16 mouse cellular contexts compared by ENCODE assay signal in genomic region chr1:166089337-166089736, GRCm38 (mm10). TPM values are rescaled to one million over a fixed set of nuclear protein-coding genes. Genes with fewer than 3 reads are reported as not detected.
"Had no signal": no experiment of that assay in that cellular context is flagged by ENCODE, and none has a peak within 500 bp of the region (broad histone marks: within the 10 kb centered on the region; RNA-seq: fewer than 3 reads in every experiment).

No protein-coding gene starts in this region.

- H3K27me3 ChIP-seq: kidney, embryonic 15.5 days; limb, embryonic 15.5 days; liver, embryonic 12.5 days; lung, embryonic 15.5 days; neural tube, embryonic 15.5 days had no signal

- H3K9ac ChIP-seq: kidney, embryonic 15.5 days; limb, embryonic 15.5 days; liver, embryonic 12.5 days; lung, embryonic 15.5 days; neural tube, embryonic 15.5 days had no signal

- H3K4me1 ChIP-seq: kidney, embryonic 15.5 days; limb, embryonic 15.5 days; liver, embryonic 12.5 days; lung, embryonic 15.5 days; neural tube, embryonic 15.5 days had no signal

- ATAC-seq: liver, embryonic 12.5 days had no signal

- H3K4me3 ChIP-seq: kidney, embryonic 15.5 days; limb, embryonic 15.5 days; liver, embryonic 12.5 days; lung, embryonic 15.5 days; neural tube, embryonic 15.5 days had no signal

- H3K27ac ChIP-seq: kidney, embryonic 15.5 days; limb, embryonic 15.5 days; liver, embryonic 12.5 days; lung, embryonic 15.5 days; neural tube, embryonic 15.5 days had no signal

- DNase-seq: kidney, adult 2 months; kidney, postnatal 14 days; left cerebral cortex, postnatal 4 days; lung, postnatal 36 days; right cerebral cortex, adult 18-20 months; right cerebral cortex, postnatal 25 days; thymus, postnatal 36 days had no signal

- H3K36me3 ChIP-seq: kidney, embryonic 15.5 days; limb, embryonic 15.5 days; liver, embryonic 12.5 days; lung, embryonic 15.5 days; neural tube, embryonic 15.5 days had no signal

- H3K9me3 ChIP-seq: kidney, embryonic 15.5 days; limb, embryonic 15.5 days; liver, embryonic 12.5 days; lung, embryonic 15.5 days; neural tube, embryonic 15.5 days had no signal

- H3K4me2 ChIP-seq: kidney, embryonic 15.5 days; limb, embryonic 15.5 days; liver, embryonic 12.5 days; lung, embryonic 15.5 days had no signal

RNA-seq across cellular contexts. Expression of gene Dusp27, which starts 38.4 kb away (rescaled TPM):
- total RNA-seq: megakaryocyte progenitor cell, adult 5-6 weeks had no signal

RNA-seq across cellular contexts. Expression of gene Gpa33, which starts 40.7 kb away (rescaled TPM):
- total RNA-seq: layer of hippocampus, postnatal 14 days; left cerebral cortex, adult 18-20 months; left cerebral cortex, postnatal 10 days; left cerebral cortex, postnatal 4 days; megakaryocyte progenitor cell, adult 5-6 weeks had no signal
- polyA plus RNA-seq: liver, embryonic 12.5 days; lung, embryonic 15.5 days; neural tube, embryonic 15.5 days had no signal
